Mouse (Mus musculus) naive thymus-derived CD4-positive, alpha-beta T cell, adult 5 months (primary cell): ENCODE measurements around the gene 4932438A13Rik. TPM values are rescaled to one million over a fixed set of nuclear protein-coding genes. Genes with fewer than 3 reads are reported as not detected.

Experiments used
- polyA plus RNA-seq: library from polyadenylated mRNA; unstranded; fragments of 100-300 nt; shearing (Covaris generic); gene quantifications from one replicate; pipeline ENCODE4 v1.2.1, GENCODE M21; 2017

Gene 4932438A13Rik
- 630 TPM for polyA plus RNA-seq

GRCm38 (mm10) chr3:36862721-36863275 lies at the start of gene 4932438A13Rik:
TSS of gene 4932438A13Rik (plus strand) at chr3:36863104.

GRCm38 (mm10) chr3:37063406-37063805 lies 200.5 kb downstream of the 4932438A13Rik start, which contains the start of gene Adad1:
TSS of gene Adad1 (plus strand) at chr3:37063527.

Other genes with a start within 250 kb of the 4932438A13Rik start
- 0.14 TPM for gene Bbs7, start 249.6 kb upstream of the 4932438A13Rik start, polyA plus RNA-seq
- not detected for gene Trpc3, start 172.9 kb upstream of the 4932438A13Rik start, polyA plus RNA-seq
- gene Adad1, start 200.4 kb downstream of the 4932438A13Rik start, polyA plus RNA-seq = not detected